Mouse (Mus musculus) liver, embryonic 15.5 days (tissue): ENCODE measurements around the gene Cks2. TPM values are rescaled to one million over a fixed set of nuclear protein-coding genes. Genes with fewer than 3 reads are reported as not detected.

Source experiments
- ATAC-seq: fragments of 200-750 bp; cut with Nextera tagmentation; 2 replicates; pipeline ENCODE4 v1.8.0; 2017; ENCODE audit warnings: moderate number of reproducible peaks, mild to moderate bottlenecking, moderate library complexity; ENCODE audit not compliant: insufficient read depth
- H3K27ac ChIP-seq: fragments of 300-500 bp; sonication (generic); replicated peaks from 2 replicates; pipeline ENCODE4 v1.5.1; 2015; ENCODE audit warnings: mild to moderate bottlenecking, inconsistent platforms
- H3K27me3 ChIP-seq: fragments of 300-500 bp; sonication (generic); 2 replicates; pipeline ENCODE4 v1.6.1; 2015; ENCODE audit warnings: mild to moderate bottlenecking, inconsistent platforms
- H3K36me3 ChIP-seq: fragments of 300-500 bp; sonication (generic); replicated peaks from 2 replicates; pipeline ENCODE4 v1.6.1; 2015; ENCODE audit warnings: moderate library complexity, mild to moderate bottlenecking, inconsistent platforms
- H3K4me1 ChIP-seq: fragments of 300-500 bp; sonication (generic); replicated peaks from 2 replicates; pipeline ENCODE4 v1.6.1; 2015; ENCODE audit warnings: inconsistent platforms
- H3K4me2 ChIP-seq: fragments of 300-500 bp; sonication (generic); 2 replicates; pipeline ENCODE4 v1.6.1; 2015; ENCODE audit warnings: moderate library complexity, mild to moderate bottlenecking, inconsistent platforms
- H3K4me3 ChIP-seq: fragments of 300-500 bp; sonication (generic); replicated peaks from 2 replicates; pipeline ENCODE4 v1.5.1; 2015; ENCODE audit warnings: mild to moderate bottlenecking, inconsistent platforms
- H3K9ac ChIP-seq: fragments of 300-500 bp; sonication (generic); 2 replicates; pipeline ENCODE4 v1.6.1; 2015; ENCODE audit warnings: moderate library complexity, mild to moderate bottlenecking, inconsistent platforms
- H3K9me3 ChIP-seq: fragments of 300-500 bp; sonication (generic); replicated peaks from 2 replicates; pipeline ENCODE4 v1.6.1; 2016; ENCODE audit warnings: inconsistent platforms
- WGBS: fragments of 180-500 bp; shearing (Covaris S2); methylation state at CpG from one replicate; pipeline ENCODE4 v1.1.7; 2015; ENCODE audit warnings: mixed read lengths; ENCODE audit not compliant: insufficient replicate concordance; 5-methylcytosine and 5-hydroxymethylcytosine counted together
- polyA plus RNA-seq: library from polyadenylated mRNA; unstranded; fragments of >200 nt; fragmentation: Nextera tagmentation; extraction: Ambion mirVana; gene quantifications from 2 replicates; pipeline ENCODE4 v1.2.1, GENCODE M21; 2015

The Cks2 gene
- 345 and 374 TPM in 2 replicates for polyA plus RNA-seq

DNA sequence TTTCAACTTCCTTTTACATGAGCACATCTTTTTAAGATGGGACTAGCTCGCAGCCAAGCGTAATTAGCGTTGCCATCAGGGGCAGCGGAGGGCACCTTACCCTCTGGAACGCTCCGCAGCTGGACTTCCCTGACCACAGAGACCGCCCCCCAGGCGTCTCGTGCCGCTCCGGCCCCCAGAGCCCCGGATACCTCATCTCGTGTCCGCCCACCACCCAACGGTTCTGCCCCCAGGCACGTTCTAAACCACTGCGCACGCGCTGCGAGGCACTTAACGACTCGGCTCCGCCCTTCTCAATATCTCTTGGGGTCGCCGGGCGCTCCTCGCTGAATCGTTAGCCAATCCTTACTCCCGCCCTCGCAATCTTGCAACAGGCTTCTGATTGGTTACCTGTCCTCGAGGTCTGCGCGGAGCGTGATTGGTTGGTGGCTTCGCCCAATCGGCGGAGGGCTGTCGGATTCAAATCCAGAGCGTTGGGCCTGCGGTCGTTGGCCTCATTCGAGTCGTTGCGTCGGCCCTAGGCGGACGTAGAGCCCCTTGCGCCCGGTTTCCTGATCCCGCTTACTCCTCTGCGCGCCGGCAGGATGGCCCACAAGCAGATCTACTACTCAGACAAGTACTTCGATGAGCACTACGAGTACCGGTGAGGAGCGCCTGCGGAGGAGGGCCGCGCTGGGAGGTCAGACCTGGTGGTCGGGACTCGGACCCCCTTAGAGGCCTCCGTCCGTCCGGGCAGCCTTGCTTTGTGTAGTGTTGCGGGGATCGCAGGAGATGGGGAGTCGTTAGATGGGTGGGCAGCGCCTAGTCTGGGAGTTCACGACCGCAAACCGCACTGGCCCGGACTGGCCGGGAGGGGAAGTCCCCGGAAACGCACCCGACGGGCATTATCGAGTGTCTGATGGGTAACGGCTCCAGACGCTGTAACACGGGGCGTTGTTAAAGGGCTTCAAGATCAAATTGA, at the start of gene Cks2:
Gene Cks2, plus strand, starts transcription at position 404 of the 961 bp plus-strand sequence.
- Histone ChIP-seq H3K27ac (peak within 1 kb of the TSS; percentile 95), H3K9me3 (no peaks in the 10 kb centered on the region), H3K27me3 (no peaks in the 10 kb centered on the region), H3K9ac (peak within 1 kb of the TSS; percentile 98), H3K4me1 (peaks cover 41% of the 10 kb centered on the region), H3K4me3 (peak within 1 kb of the TSS; percentile 85), H3K4me2 (peak within 1 kb of the TSS; percentile 70), H3K36me3 (peaks cover 12% of the 10 kb centered on the region)
- ATAC-seq = peak; percentile 91
- under 1% methylated on average over 83 of the region's 83 CpGs for WGBS

DNA sequence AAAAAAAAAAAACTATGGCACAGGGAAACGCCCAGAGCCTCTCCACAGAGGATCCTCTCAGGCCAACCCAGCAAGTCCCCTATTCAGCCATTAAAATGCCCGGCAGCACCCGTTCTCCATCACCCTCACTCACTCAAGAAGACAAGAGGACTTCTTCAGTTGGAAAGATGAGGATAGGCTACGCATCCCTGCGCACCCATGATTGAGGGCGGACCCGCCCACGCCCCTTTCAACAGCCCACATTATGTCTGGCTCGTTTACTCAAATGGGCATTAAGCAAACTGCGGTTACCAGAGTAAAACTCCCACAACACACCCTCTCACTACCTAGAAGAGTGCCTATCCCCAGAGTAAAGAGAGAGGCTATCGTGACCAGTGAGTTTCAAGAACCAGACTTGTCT, 49.6 kb upstream of the Cks2 start:
- H3K36me3 ChIP-seq = no peaks in the 10 kb centered on the region
- no peak for ATAC-seq
- no peaks in the 10 kb centered on the region for H3K9me3 ChIP-seq
- no peak overlapping the region for H3K4me2 ChIP-seq
- H3K4me1 ChIP-seq = no peaks in the 10 kb centered on the region
- peaks cover 18% of the 10 kb centered on the region for H3K27me3 ChIP-seq
- no peak overlapping the region for H3K9ac ChIP-seq
- WGBS = 40% methylated on average over 11 of the region's 11 CpGs
- H3K27ac ChIP-seq = no peak overlapping the region
- no peak overlapping the region for H3K4me3 ChIP-seq

DNA sequence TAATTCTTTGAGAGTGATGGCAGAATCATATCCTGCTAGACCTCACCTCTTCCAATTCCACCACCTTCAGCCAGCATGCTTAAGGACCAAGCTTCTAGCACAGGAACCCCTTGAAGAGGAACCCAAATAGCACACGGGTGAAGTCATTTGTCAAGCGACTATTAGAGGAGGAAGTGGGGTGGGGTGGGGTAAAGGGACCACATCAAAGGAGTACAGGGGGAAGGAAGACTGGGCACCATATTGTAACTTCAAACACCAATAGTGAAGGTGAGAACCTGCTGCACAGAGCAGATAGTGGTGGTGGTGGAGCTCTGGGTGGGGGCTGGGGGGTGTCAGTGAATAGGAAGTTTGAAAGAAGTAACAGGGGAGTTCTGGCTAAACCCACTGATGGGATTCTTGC, 47.0 kb upstream of the Cks2 start:
- H3K27me3 ChIP-seq = peaks cover 18% of the 10 kb centered on the region
- WGBS = 23% methylated on average over 2 of the region's 2 CpGs

DNA sequence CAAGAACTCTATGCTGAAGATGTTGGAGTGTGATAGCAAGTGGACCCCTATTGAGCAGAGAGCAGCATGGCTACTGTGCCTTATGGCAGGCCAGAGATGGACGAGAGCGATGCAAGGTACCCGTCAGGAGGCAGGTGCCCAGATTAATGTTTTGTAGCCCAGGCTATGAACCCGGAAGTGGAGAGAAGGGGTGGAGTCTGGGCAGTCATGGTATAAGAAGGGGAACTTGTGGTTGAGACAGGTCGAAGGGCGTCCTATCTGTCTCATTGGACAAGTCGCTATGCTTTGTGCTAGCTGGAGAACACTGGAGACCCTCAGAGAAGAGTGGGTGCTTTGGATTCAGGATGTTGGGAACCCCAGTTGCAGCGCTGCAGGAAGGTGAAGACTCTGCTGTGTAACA, 44.9 kb upstream of the Cks2 start:
- Histone ChIP-seq H3K36me3 (no peaks in the 10 kb centered on the region), H3K4me1 (no peaks in the 10 kb centered on the region), H3K9ac (no peak overlapping the region), H3K27me3 (peaks cover 7% of the 10 kb centered on the region), H3K9me3 (no peaks in the 10 kb centered on the region), H3K4me2 (no peak overlapping the region), H3K27ac (no peak overlapping the region), H3K4me3 (no peak overlapping the region)
- WGBS = 47% methylated on average over 8 of the region's 8 CpGs
- ATAC-seq = no peak

More for the DNA sequence above, 47.0 kb upstream of the Cks2 start:
- Histone ChIP-seq H3K9ac (no peak overlapping the region), H3K36me3 (no peaks in the 10 kb centered on the region), H3K4me1 (no peaks in the 10 kb centered on the region), H3K27ac (no peak overlapping the region), H3K4me2 (no peak overlapping the region), H3K9me3 (no peaks in the 10 kb centered on the region), H3K4me3 (no peak overlapping the region)
- ATAC-seq = no peak

DNA sequence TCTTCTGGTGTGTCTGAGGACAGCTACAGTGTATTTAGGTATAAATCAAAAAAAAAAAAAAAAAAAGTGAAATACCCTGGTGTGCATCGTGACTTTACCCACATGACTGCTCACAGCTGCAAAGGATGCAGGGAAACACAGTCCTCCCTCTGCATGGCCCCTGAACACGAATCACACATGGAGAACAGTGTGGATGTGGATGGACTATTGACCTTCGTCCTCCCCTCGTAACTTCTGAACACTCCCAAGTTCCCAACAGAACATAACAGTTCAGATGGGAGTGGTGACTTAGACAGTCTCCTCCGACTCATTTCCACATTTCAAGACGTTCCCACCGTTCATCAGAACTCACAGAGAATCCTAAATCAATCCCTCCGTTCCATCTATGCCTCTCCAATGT, 42.3 kb upstream of the Cks2 start:
- H3K27ac ChIP-seq = no peak overlapping the region
- H3K9me3 ChIP-seq = no peaks in the 10 kb centered on the region
- ATAC-seq = no peak
- no peak overlapping the region for H3K9ac ChIP-seq
- H3K36me3 ChIP-seq = no peaks in the 10 kb centered on the region
- H3K27me3 ChIP-seq = no peaks in the 10 kb centered on the region
- H3K4me2 ChIP-seq = no peak overlapping the region
- no peaks in the 10 kb centered on the region for H3K4me1 ChIP-seq
- H3K4me3 ChIP-seq = no peak overlapping the region
- WGBS = 66% methylated on average over 8 of the region's 8 CpGs

DNA sequence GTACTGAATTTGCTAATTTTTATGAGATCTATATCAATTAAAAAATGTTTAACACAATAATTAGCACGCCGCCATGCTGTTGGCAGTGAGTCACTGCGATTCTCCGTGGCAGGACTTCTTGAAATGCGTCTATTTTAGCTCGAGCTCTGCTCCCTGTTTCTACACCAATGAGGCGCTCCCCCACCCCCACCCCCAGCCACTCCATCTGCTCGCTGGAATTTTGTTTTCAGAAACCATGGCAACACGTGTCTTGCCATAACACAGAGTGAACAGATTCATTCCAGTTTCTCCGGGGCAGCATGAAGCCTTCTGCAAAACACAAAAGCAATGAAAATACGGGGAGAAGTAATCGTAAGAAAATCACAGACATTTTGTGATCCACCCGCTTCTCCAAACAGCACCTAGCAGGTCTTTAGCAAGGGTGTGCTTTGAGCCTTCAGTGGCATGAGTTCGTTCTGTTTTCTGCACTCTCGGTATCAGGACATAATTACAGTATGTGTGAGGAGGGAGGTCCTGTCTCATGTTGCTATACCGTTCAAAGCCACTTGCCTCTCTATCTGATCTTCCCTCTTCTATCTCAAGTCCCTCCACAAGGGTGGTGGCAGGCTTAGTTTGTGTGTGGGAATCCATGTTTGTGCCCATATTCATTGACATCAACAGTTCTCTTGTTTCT, 41.7 kb upstream of the Cks2 start:
- WGBS = 42% methylated on average over 16 of the region's 16 CpGs
- H3K4me1 ChIP-seq = no peaks in the 10 kb centered on the region
- no peak for ATAC-seq
- no peak overlapping the region for H3K9ac ChIP-seq
- no peak overlapping the region for H3K4me3 ChIP-seq
- H3K36me3 ChIP-seq = no peaks in the 10 kb centered on the region
- no peak overlapping the region for H3K27ac ChIP-seq
- H3K27me3 ChIP-seq = no peaks in the 10 kb centered on the region
- H3K9me3 ChIP-seq = no peaks in the 10 kb centered on the region
- H3K4me2 ChIP-seq = no peak overlapping the region

DNA sequence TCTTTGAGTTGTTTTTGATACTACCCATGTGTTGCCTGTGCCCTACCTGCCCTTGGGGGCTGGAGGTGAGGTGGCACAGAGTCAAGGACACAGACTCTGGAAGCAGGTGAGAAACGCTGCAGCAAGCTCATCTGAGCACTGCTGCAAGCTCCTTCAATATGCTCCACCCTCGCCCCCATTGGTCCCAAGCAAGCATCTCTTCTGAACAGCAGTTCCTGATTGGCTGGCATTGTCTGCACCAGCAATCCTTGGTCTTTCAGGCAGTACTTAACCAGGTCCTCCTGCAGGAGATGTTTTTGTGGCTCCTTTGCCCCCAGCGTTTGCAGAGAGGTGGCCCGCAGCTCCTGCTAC, 41.2 kb upstream of the Cks2 start:
- no peaks in the 10 kb centered on the region for H3K36me3 ChIP-seq
- H3K9me3 ChIP-seq = no peaks in the 10 kb centered on the region
- no peak overlapping the region for H3K27ac ChIP-seq
- no peaks in the 10 kb centered on the region for H3K27me3 ChIP-seq
- WGBS = 35% methylated on average over 4 of the region's 4 CpGs
- H3K9ac ChIP-seq = no peak overlapping the region
- no peak overlapping the region for H3K4me2 ChIP-seq
- H3K4me1 ChIP-seq = no peaks in the 10 kb centered on the region
- ATAC-seq = no peak
- H3K4me3 ChIP-seq = no peak overlapping the region

DNA sequence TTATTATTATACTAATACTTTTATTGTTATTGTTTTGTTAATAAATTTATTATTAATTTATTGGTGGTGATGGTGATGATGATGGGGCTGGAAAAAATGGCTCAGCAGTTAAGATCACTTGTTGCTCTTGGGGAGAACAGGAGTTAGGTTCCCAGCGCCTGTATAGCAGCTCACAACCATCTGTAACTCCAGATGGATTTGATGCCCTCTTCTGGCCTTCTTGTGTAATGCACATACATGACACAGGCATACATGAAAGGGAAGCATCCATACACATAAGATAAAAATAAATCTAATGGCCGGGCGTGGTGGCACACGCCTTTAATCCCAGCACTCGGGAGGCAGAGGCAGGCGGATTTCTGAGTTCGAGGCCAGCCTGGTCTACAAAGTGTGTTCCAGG, 35.8 kb upstream of the Cks2 start:
- H3K27me3 ChIP-seq = peaks cover 10% of the 10 kb centered on the region
- no peak overlapping the region for H3K4me2 ChIP-seq
- no peaks in the 10 kb centered on the region for H3K36me3 ChIP-seq
- no peak for ATAC-seq
- H3K4me3 ChIP-seq = no peak overlapping the region
- WGBS = 80% methylated on average over 7 of the region's 7 CpGs
- H3K27ac ChIP-seq = no peak overlapping the region
- no peak overlapping the region for H3K9ac ChIP-seq
- no peaks in the 10 kb centered on the region for H3K4me1 ChIP-seq
- no peaks in the 10 kb centered on the region for H3K9me3 ChIP-seq

DNA sequence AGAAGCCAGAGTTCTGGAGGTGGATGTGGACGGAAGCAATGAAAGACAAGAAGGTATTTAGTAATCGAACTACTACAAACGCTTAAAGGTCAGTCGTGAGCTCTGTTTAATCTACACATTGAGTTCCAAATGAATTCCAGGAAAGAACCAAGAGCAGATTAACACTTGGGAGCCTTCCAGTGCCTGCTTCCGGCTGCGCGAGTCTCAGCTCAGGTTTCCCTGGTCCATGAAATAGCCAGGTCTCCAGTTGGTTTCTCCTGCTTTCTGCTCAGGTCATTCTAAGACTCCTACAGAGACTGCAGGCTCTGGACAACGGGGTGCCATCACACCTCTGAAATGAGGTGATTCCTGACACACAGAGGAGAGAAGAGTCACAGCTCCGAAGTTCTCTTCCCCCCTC, 34.0 kb upstream of the Cks2 start:
- Histone ChIP-seq H3K4me1 (no peaks in the 10 kb centered on the region; the same call in 1 of the 2 replicates), H3K4me2 (no peak overlapping the region), H3K27ac (no peak overlapping the region), H3K27me3 (peaks cover 10% of the 10 kb centered on the region), H3K9ac (no peak overlapping the region), H3K36me3 (no peaks in the 10 kb centered on the region), H3K9me3 (no peaks in the 10 kb centered on the region), H3K4me3 (no peak overlapping the region)
- WGBS = 30% methylated on average over 9 of the region's 9 CpGs
- ATAC-seq = no peak

DNA sequence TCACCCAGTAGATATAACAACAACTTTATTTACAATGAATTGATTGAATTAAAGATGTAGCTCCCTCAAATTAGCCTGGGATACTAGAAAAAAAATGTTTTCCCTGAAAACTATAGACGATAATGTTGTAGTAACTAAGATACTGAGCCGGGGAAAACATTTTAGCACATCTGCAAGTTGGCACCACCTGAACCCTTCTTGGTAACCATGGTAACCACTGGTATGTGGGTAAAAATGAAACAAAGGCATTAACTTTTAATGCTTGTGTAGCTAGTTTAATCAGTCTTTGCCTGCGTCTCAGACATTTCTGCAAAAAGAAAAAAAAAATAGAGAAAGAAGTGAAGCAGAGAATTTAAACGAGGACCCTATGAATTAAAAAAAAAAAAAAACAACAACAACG, 33.5 kb upstream of the Cks2 start:
- Histone ChIP-seq H3K27ac (no peak overlapping the region), H3K4me2 (no peak overlapping the region), H3K4me1 (no peaks in the 10 kb centered on the region; the same call in 1 of the 2 replicates), H3K36me3 (no peaks in the 10 kb centered on the region), H3K27me3 (peaks cover 10% of the 10 kb centered on the region), H3K4me3 (no peak overlapping the region), H3K9me3 (no peaks in the 10 kb centered on the region), H3K9ac (no peak overlapping the region)
- no peak for ATAC-seq
- 56% methylated on average over 5 of the region's 5 CpGs for WGBS

DNA sequence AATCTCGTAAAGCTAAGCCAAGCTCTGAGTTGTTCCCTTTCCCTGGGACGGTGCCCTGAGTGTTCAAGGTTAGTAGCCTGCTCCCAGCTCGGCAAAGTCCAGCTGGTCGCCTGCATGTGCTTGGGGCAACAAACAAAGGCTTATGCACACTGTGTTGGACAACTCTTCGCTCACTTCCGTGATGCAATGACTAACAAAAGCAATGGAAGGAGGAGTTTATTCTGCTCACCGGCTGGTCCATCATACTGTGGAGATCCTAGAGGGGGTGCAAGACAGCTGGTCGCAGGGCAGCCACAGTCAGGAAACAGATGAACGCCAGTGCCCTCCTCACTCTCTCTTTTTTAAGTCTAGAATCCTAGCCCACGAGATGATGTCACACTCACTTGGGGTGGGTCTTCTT, 29.2 kb upstream of the Cks2 start:
- ATAC-seq = no peak
- H3K9ac ChIP-seq = no peak overlapping the region
- H3K27ac ChIP-seq = no peak overlapping the region
- H3K9me3 ChIP-seq = no peaks in the 10 kb centered on the region
- H3K4me3 ChIP-seq = no peak overlapping the region
- peaks cover 6% of the 10 kb centered on the region for H3K27me3 ChIP-seq
- no peak overlapping the region for H3K4me2 ChIP-seq
- no peaks in the 10 kb centered on the region; the same call in 1 of the 2 replicates for H3K4me1 ChIP-seq
- no peaks in the 10 kb centered on the region for H3K36me3 ChIP-seq
- 42% methylated on average over 10 of the region's 10 CpGs for WGBS
